Mouse (Mus musculus) liver, embryonic 11.5 days (tissue): Measurements from ENCODE around the gene Dapp1. TPM values are rescaled to one million over a fixed set of nuclear protein-coding genes. Genes with fewer than 3 reads are reported as not detected.
A peak's percentile ranks its signal among the peaks of the same experiment; 100 is the strongest.

ENCODE experiments used
- ATAC-seq: fragments of 200-750 bp; cut with Nextera tagmentation; replicated peaks from 2 replicates; pipeline ENCODE4 v1.8.0; 2017; ENCODE audit warnings: moderate number of reproducible peaks, mild to moderate bottlenecking, moderate TSS enrichment, moderate library complexity; ENCODE audit not compliant: low FRiP score
- DNase-seq: peaks from one replicate; pipeline ENCODE4 v3.0.0-alpha.2; 2017; ENCODE audit warnings: low spot score
- H3K27ac ChIP-seq: fragments of 300-500 bp; sonication (generic); 2 replicates; pipeline ENCODE4 v1.5.1; 2014; ENCODE audit warnings: mild to moderate bottlenecking, low read depth, low read length, control low read depth
- H3K27me3 ChIP-seq: fragments of 300-500 bp; sonication (generic); replicated peaks from 2 replicates; pipeline ENCODE4 v1.6.1; 2014; ENCODE audit warnings: low read length, mixed read lengths; ENCODE audit not compliant: control insufficient read depth, insufficient read depth
- H3K36me3 ChIP-seq: fragments of 300-500 bp; sonication (generic); 2 replicates; pipeline ENCODE4 v1.6.1; 2014; ENCODE audit warnings: mild to moderate bottlenecking, low read length, moderate library complexity, mixed read lengths; ENCODE audit not compliant: control insufficient read depth, insufficient read depth
- H3K4me1 ChIP-seq: fragments of 300-500 bp; sonication (generic); replicated peaks from 2 replicates; pipeline ENCODE4 v1.6.1; 2014; ENCODE audit warnings: low read length, mixed read lengths; ENCODE audit not compliant: control insufficient read depth, insufficient read depth
- H3K4me2 ChIP-seq: fragments of 300-500 bp; sonication (generic); 2 replicates; pipeline ENCODE4 v1.6.1; 2014; ENCODE audit warnings: mild to moderate bottlenecking, control low read depth, moderate library complexity
- H3K4me3 ChIP-seq: fragments of 300-500 bp; sonication (generic); 2 replicates; pipeline ENCODE4 v1.5.1; 2014; ENCODE audit warnings: low read depth, low read length, control low read depth
- H3K9ac ChIP-seq: fragments of 300-500 bp; sonication (generic); 2 replicates; pipeline ENCODE4 v1.6.1; 2014; ENCODE audit warnings: low read depth, low read length, control low read depth
- H3K9me3 ChIP-seq: fragments of 300-500 bp; sonication (generic); 2 replicates; pipeline ENCODE4 v1.6.1; 2016; ENCODE audit warnings: low read length, inconsistent platforms, mixed read lengths; ENCODE audit not compliant: control insufficient read depth
- WGBS: fragments of 180-500 bp; shearing (Covaris S2); extraction: QIAGEN DNeasy Blood & Tissue Kit; methylation state at CpG from one replicate; pipeline ENCODE4 v1.1.7; 2014; 5-methylcytosine and 5-hydroxymethylcytosine counted together
- polyA plus RNA-seq: library from polyadenylated mRNA; unstranded; fragments of >200 nt; fragmentation: Nextera tagmentation; extraction: Ambion mirVana; gene quantifications from 2 replicates; pipeline ENCODE4 v1.2.1, GENCODE M21; 2014

The Dapp1 gene
- polyA plus RNA-seq, 1 experiment from 2014 or later, result 35.5 TPM

DNA sequence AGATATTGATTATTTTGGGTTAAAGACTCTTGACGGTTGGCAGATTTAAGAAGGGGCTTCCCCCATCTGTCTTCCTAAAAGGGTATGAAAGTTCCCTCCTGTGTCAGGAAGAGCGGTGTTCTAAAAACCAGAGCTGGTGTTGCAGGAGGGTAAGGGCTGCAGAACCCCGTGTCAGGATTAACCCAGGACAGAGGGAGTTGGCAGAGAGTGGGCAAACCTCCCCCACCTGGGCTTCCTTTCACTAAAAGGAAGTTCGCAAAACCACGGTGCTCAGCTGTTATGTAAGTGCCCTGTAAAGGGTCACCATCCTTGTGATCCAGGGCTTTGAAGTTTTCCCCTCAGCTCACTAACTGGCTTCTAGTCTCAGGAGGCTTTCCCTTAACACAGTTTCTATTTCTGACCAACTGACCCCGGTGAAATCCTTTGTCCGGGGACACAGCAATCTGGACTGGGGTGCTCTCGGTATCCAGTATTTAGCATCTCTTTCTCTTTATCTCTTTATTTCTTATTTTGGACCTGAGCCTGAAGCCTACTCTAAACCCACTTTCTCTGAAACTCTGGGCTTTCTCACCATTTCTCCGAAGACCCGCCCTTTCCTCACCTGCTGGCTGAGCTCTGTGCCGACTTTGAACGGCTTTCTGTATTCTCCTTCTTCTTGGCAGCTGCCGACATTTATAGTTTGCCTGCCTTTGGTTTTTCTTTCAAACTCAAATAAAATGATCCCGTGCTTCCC lies 17.3 kb upstream of the Dapp1 start:
- H3K4me2 ChIP-seq, result no peak overlapping the region
- H3K4me1 ChIP-seq, result no peaks in the 10 kb centered on the region
- H3K9ac ChIP-seq, result no peak overlapping the region
- 73% methylated on average over 14 of the region's 14 CpGs for WGBS
- ATAC-seq, result no peak
- DNase-seq, result no peak
- H3K4me3 ChIP-seq, result no peak overlapping the region
- H3K27me3 ChIP-seq, result no peaks in the 10 kb centered on the region
- no peak overlapping the region for H3K27ac ChIP-seq
- no peaks in the 10 kb centered on the region for H3K36me3 ChIP-seq
- H3K9me3 ChIP-seq, result no peaks in the 10 kb centered on the region

- Histone ChIP-seq H3K9ac (no peak overlapping the region), H3K4me1 (0 out of 2 replicates have a peak, but pooled peaks cover 3% of the 10 kb centered on the region), H3K9me3 (no peaks in the 10 kb centered on the region), H3K4me2 (no peak overlapping the region), H3K27ac (no peak overlapping the region), H3K36me3 (no peaks in the 10 kb centered on the region), H3K27me3 (no peaks in the 10 kb centered on the region), H3K4me3 (no peak overlapping the region)
- 89% methylated on average over 7 of the region's 7 CpGs for WGBS
- ATAC-seq (no peak), DNase-seq (no peak)
Measured at GRCm38 (mm10) chr3:137995486-137995885, 14.1 kb upstream of the Dapp1 start.

- Histone ChIP-seq H3K9me3 (no peaks in the 10 kb centered on the region), H3K36me3 (no peaks in the 10 kb centered on the region), H3K9ac (no peak overlapping the region), H3K27ac (no peak overlapping the region), H3K27me3 (no peaks in the 10 kb centered on the region), H3K4me2 (no peak overlapping the region), H3K4me1 (0 out of 2 replicates have a peak, but pooled peaks cover 3% of the 10 kb centered on the region), H3K4me3 (no peak overlapping the region)
- ATAC-seq (no peak), DNase-seq (no peak)
- WGBS, result 77% methylated on average over 2 of the region's 2 CpGs
Measured at GRCm38 (mm10) chr3:137994196-137994595, 12.9 kb upstream of the Dapp1 start.

- no peaks in the 10 kb centered on the region for H3K27me3 ChIP-seq
Measured at GRCm38 (mm10) chr3:137992366-137992765, 11.0 kb upstream of the Dapp1 start.

GRCm38 (mm10) chr3:137991183-137991582 lies 9.8 kb upstream of the Dapp1 start:
- H3K27ac ChIP-seq, result no peak overlapping the region
- DNase-seq (peak; percentile 70), ATAC-seq (peak; percentile 92)
- 8% methylated on average over 11 of the region's 11 CpGs for WGBS
- H3K4me1 ChIP-seq, result 0 out of 2 replicates have a peak, but pooled peaks cover 3% of the 10 kb centered on the region
- H3K4me2 ChIP-seq, result 0 out of 2 replicates have a peak overlapping the region, but pooled peaks have one; percentile 5
- no peaks in the 10 kb centered on the region for H3K9me3 ChIP-seq
- H3K9ac ChIP-seq, result no peak overlapping the region
- no peaks in the 10 kb centered on the region for H3K27me3 ChIP-seq
- no peaks in the 10 kb centered on the region for H3K36me3 ChIP-seq
- H3K4me3 ChIP-seq, result no peak overlapping the region

More at GRCm38 (mm10) chr3:137992366-137992765, 11.0 kb upstream of the Dapp1 start:
- no peak overlapping the region for H3K27ac ChIP-seq
- H3K9me3 ChIP-seq, result no peaks in the 10 kb centered on the region
- H3K4me1 ChIP-seq, result 0 out of 2 replicates have a peak, but pooled peaks cover 3% of the 10 kb centered on the region
- no peak overlapping the region for H3K4me3 ChIP-seq
- no peaks in the 10 kb centered on the region for H3K36me3 ChIP-seq
- no peak overlapping the region for H3K4me2 ChIP-seq
- no peak for DNase-seq
- ATAC-seq, result no peak
- H3K9ac ChIP-seq, result no peak overlapping the region
- 65% methylated on average over 5 of the region's 5 CpGs for WGBS

- WGBS, result 95% methylated on average over 9 of the region's 9 CpGs
- H3K27ac ChIP-seq, result no peak overlapping the region
- H3K36me3 ChIP-seq, result no peaks in the 10 kb centered on the region
- no peaks in the 10 kb centered on the region for H3K27me3 ChIP-seq
- H3K4me2 ChIP-seq, result no peak overlapping the region
- H3K4me1 ChIP-seq, result 0 out of 2 replicates have a peak, but pooled peaks cover 3% of the 10 kb centered on the region
- no peak overlapping the region for H3K4me3 ChIP-seq
- DNase-seq, result no peak
- no peaks in the 10 kb centered on the region for H3K9me3 ChIP-seq
- ATAC-seq, result no peak
- no peak overlapping the region for H3K9ac ChIP-seq
Measured at GRCm38 (mm10) chr3:137989405-137989804, 8.1 kb upstream of the Dapp1 start.

GRCm38 (mm10) chr3:137980435-137981381 lies 637 bp downstream of the Dapp1 start:
- peak overlapping the region; percentile 67 for H3K4me3 ChIP-seq
- peak; percentile 75 for ATAC-seq
- H3K4me2 ChIP-seq, result peak overlapping the region; percentile 77
- H3K27me3 ChIP-seq, result no peaks in the 10 kb centered on the region
- no peaks in the 10 kb centered on the region for H3K9me3 ChIP-seq
- H3K9ac ChIP-seq, result peak overlapping the region; percentile 79
- H3K4me1 ChIP-seq, result peaks cover 34% of the 10 kb centered on the region
- DNase-seq, result no peak
- H3K27ac ChIP-seq, result peak overlapping the region; percentile 70
- H3K36me3 ChIP-seq, result no peaks in the 10 kb centered on the region
- WGBS, result 14% methylated on average over 15 of the region's 15 CpGs

DNA sequence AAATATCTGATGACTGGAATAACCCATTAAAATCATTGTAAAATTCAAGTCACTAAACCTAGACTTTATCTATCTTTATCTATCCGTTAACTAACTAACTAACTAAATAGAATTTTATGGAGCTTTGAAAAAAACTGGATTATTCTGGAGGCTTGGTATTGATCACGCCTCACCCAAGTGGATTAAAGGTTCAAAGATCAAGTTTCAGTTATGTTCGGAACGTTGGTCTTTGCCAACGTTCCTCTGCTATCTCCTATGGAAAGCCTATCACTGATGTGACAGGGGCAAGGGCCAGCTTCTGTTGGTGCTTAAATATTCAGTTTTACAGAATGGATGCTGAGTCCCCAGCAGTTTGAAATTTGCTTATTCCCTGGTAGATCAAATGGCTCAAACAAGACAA lies 3.1 kb downstream of the Dapp1 start:
- no peak for DNase-seq
- WGBS, result 64% methylated on average over 5 of the region's 5 CpGs
- no peak for ATAC-seq
- Histone ChIP-seq H3K4me1 (peaks cover 51% of the 10 kb centered on the region), H3K9me3 (no peaks in the 10 kb centered on the region), H3K4me3 (peak overlapping the region; percentile 67; the same call in 1 of the 2 replicates), H3K27ac (0 out of 2 replicates have a peak overlapping the region, but pooled peaks have one; percentile 13), H3K9ac (no peak overlapping the region), H3K27me3 (no peaks in the 10 kb centered on the region), H3K36me3 (no peaks in the 10 kb centered on the region; the same call in 1 of the 2 replicates), H3K4me2 (peak overlapping the region; percentile 46)
